ENCODE assay signal across 9 mouse cellular contexts in the genomic region with DNA sequence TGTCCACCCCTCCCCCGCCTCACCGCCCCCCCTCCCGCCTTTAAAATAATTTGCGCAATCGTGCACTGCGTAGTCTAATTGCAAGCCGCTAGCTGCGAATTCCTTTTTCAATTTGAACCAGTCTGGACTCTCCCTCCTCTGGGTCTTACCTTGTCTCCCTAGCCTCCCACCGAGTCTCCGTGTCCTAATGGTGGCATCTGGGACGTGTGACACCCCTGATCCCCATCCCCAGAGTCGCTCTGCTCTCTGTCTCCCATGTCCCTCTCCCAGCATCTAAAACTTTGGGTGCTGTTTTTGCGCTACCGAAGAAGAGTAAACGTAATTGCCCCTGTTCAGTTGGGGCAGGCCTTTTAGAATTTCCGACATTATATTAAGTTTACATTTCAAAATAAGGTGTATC. TPM values are rescaled to one million over a fixed set of nuclear protein-coding genes. Genes with fewer than 3 reads are reported as not detected.
A peak's percentile ranks its signal among the peaks of the same experiment; 100 is the strongest.
DNase-seq lines count a peak whose midpoint lies in the region; ATAC-seq and TF ChIP-seq lines count a peak whose summit lies in the region.
"Had no signal": no experiment of that assay in that cellular context is flagged by ENCODE, and none has a peak within 500 bp of the region (broad histone marks: within the 10 kb centered on the region; RNA-seq: fewer than 3 reads in every experiment).

No protein-coding gene starts in this region.

- DNase-seq in gastrocnemius, adult 2 months = no peak
- no peak for DNase-seq in gastrocnemius, postnatal 25 days
- no peak for DNase-seq in hindbrain, embryonic 14.5 days (ENCODE audit: low spot score)
- no peak for DNase-seq in right cerebral cortex, adult 2 months (ENCODE audit: low spot score in 2 of 2)
- DNase-seq in yolk sac, embryonic 10.5 days (ENCODE audit: low spot score) = no peak
- DNase-seq in urinary bladder, adult 2 months (ENCODE audit: low spot score) = no peak

- H3K4me2 ChIP-seq in hindbrain, embryonic 14.5 days (replicated peaks) = peak overlapping the region; percentile 45

- H3K4me3 ChIP-seq in gastrocnemius, adult 2 months = peak overlapping the region; percentile 65
- H3K4me3 ChIP-seq in brown adipose tissue, adult 24 weeks (ENCODE audit: insufficient read depth, low read depth, low read length) = peak overlapping the region; percentile 53
- H3K4me3 ChIP-seq in hindbrain, embryonic 14.5 days (replicated peaks; ENCODE audit: low read length) = peak overlapping the region; percentile 16

- peaks cover 3% of the 10 kb centered on the region; the same call in 1 of the 2 replicates for H3K4me1 ChIP-seq in brown adipose tissue, adult 24 weeks (ENCODE audit: control insufficient read depth, insufficient read depth, insufficient read length, low read length)
- H3K4me1 ChIP-seq in hindbrain, embryonic 14.5 days (replicated peaks; ENCODE audit: control insufficient read depth, insufficient read depth, low read length) = peaks cover 6% of the 10 kb centered on the region; the same call in 1 of the 2 replicates

- H3K9me3 ChIP-seq in hindbrain, embryonic 14.5 days (ENCODE audit: control insufficient read depth, low read length) = no peaks in the 10 kb centered on the region

- WGBS in hindbrain, embryonic 14.5 days = 1% methylated on average over 16 of the region's 16 CpGs

- no peak for ATAC-seq in hindbrain, embryonic 14.5 days (ENCODE audit: low FRiP score)
- ATAC-seq in megakaryocyte, adult 5-6 weeks (ENCODE audit: poor library complexity, severe bottlenecking) = 0 out of 2 replicates have a peak, but pooled peaks have one; percentile 8

- TF ChIP-seq CTCF in gastrocnemius, adult 2 months (IDR thresholded peaks at IDR 0.05) = no peak

- intact Hi-C loops in gastrocnemius, adult 2 months (cut with DNase I) = loop anchor here (5.0 kb wide), 1 partner anchor 70 kb away; no protein-coding TSS in a partner anchor

- H3K36me3 ChIP-seq in hindbrain, embryonic 14.5 days (replicated peaks; ENCODE audit: control insufficient read depth, insufficient read depth) = no peaks in the 10 kb centered on the region

- peaks cover 69% of the 10 kb centered on the region for H3K27me3 ChIP-seq in hindbrain, embryonic 14.5 days (ENCODE audit: control insufficient read depth, insufficient read depth, low read length)
- H3K27me3 ChIP-seq: CH12.LX had no signal

- no peak overlapping the region for H3K9ac ChIP-seq in hindbrain, embryonic 14.5 days

- no peak overlapping the region for H3K27ac ChIP-seq in gastrocnemius, adult 2 months
- no peak overlapping the region for H3K27ac ChIP-seq in brown adipose tissue, adult 24 weeks (replicated peaks; ENCODE audit: low read depth, low read length)
- no peak overlapping the region for H3K27ac ChIP-seq in hindbrain, embryonic 14.5 days

RNA-seq across cellular contexts. Expression of gene Prdm1, which starts 0.7 kb away (rescaled TPM):
- under 1 TPM; 0.10 to 0.39 TPM for total RNA-seq in gastrocnemius, adult 2 months (2021)
- under 1 TPM; 0.32 to 0.64 TPM for total RNA-seq in gastrocnemius, postnatal 25 days (2021)
- polyA plus RNA-seq in brown adipose tissue, adult 24 weeks (2012; ENCODE audit: insufficient read depth, insufficient read length, missing spikeins) = 0.83 TPM in 1 of 2 replicates, not detected in the other
- polyA plus RNA-seq in hindbrain, embryonic 14.5 days (2014; fragmentation: Nextera tagmentation; extraction: Ambion mirVana) = 0.80 and 0.86 TPM in 2 replicates
- total RNA-seq in megakaryocyte, adult 5-6 weeks (2015) = 1.9 and 2.2 TPM in 2 replicates
- 1.1 and 2.0 TPM in 2 replicates for total RNA-seq in megakaryocyte, adult 5-6 weeks (2017)
- 1.4 and 1.8 TPM in 2 replicates for polyA plus RNA-seq in urinary bladder, adult 2 months (2012; rRNA removed)
